Comparison of ENCODE assay signal across 8 mouse cellular contexts in genomic region chr17:85342471-85342870, GRCm38 (mm10).
"Had no signal": no experiment of that assay in that cellular context is flagged by ENCODE, and none has a peak within 500 bp of the region (broad histone marks: within the 10 kb centered on the region; RNA-seq: fewer than 3 reads in every experiment).

No protein-coding gene starts in this region.

- DNase-seq: kidney, postnatal 10 days; kidney, postnatal 36 days; layer of hippocampus, postnatal 36 days; liver, embryonic 13.5 days; lung, adult 2 months; midbrain, embryonic 14.5 days; thymus, adult 18-20 months; thymus, postnatal 36 days had no signal
